Mouse (Mus musculus) stomach, postnatal 0 days (tissue): ENCODE measurements around the gene Kank1.

Source experiments
- CTCF ChIP-seq: IDR thresholded peaks from 2 replicates; pipeline ENCODE4 v1.5.1; 2016; ENCODE audit warnings: antibody characterized with exemption, low read depth, mild to moderate bottlenecking, moderate library complexity
- EP300 ChIP-seq: optimal IDR thresholded peaks from 2 replicates; pipeline ENCODE3; 2016; ENCODE audit warnings: antibody characterized with exemption

- no peak for TF ChIP-seq CTCF
- TF ChIP-seq EP300: no peak
These were observed 183.2 kb downstream of the Kank1 start for GRCm38 (mm10) chr19:25419983-25420382.
